Mouse (Mus musculus) embryonic facial prominence, embryonic 10.5 days (tissue): ENCODE measurements around the gene Slc22a8. TPM values are rescaled to one million over a fixed set of nuclear protein-coding genes. Genes with fewer than 3 reads are reported as not detected.

Experiments
- DNase-seq: peaks from one replicate; pipeline ENCODE4 v3.0.0-alpha.2; 2017; ENCODE audit warnings: low spot score
- H3K27ac ChIP-seq: fragments of 300-500 bp; sonication (generic); replicated peaks from 2 replicates; pipeline ENCODE4 v1.5.1; 2016; ENCODE audit warnings: mild to moderate bottlenecking
- H3K27me3 ChIP-seq: fragments of 300-500 bp; sonication (generic); replicated peaks from 2 replicates; pipeline ENCODE4 v1.6.1; 2016; ENCODE audit warnings: low read depth, mild to moderate bottlenecking; ENCODE audit not compliant: poor library complexity, severe bottlenecking
- H3K36me3 ChIP-seq: fragments of 300-500 bp; sonication (generic); replicated peaks from 2 replicates; pipeline ENCODE4 v1.6.1; 2016; ENCODE audit warnings: mild to moderate bottlenecking, moderate library complexity
- H3K4me1 ChIP-seq: fragments of 300-500 bp; sonication (generic); 2 replicates; pipeline ENCODE4 v1.6.1; 2016
- H3K4me3 ChIP-seq: fragments of 300-500 bp; sonication (generic); 2 replicates; pipeline ENCODE4 v1.5.1; 2016; ENCODE audit warnings: mild to moderate bottlenecking, moderate library complexity
- H3K9me3 ChIP-seq: fragments of 300-500 bp; sonication (generic); 2 replicates; pipeline ENCODE4 v1.6.1; 2016; ENCODE audit warnings: mild to moderate bottlenecking
- WGBS: fragments of 180-500 bp; shearing (Covaris S2); methylation state at CpG from one replicate; pipeline ENCODE4 v1.1.7; 2016; 5-methylcytosine and 5-hydroxymethylcytosine counted together
- polyA plus RNA-seq: library from polyadenylated mRNA; unstranded; fragments of >200 nt; fragmentation: Nextera tagmentation; extraction: Ambion mirVana; gene quantifications from 2 replicates; pipeline ENCODE4 v1.2.1, GENCODE M21; 2016

The Slc22a8 gene
- polyA plus RNA-seq, 1 experiment from 2014 or later, result not detected

GRCm38 (mm10) chr19:8646393-8646792, 55.3 kb downstream of the Slc22a8 start:
- Histone ChIP-seq H3K27me3 (no peaks in the 10 kb centered on the region), H3K4me1 (peaks cover 21% of the 10 kb centered on the region), H3K36me3 (no peaks in the 10 kb centered on the region), H3K27ac (no peak overlapping the region), H3K4me3 (no peak overlapping the region), H3K9me3 (no peaks in the 10 kb centered on the region)
- WGBS, result 65% methylated on average over 2 of the region's 2 CpGs
- no peak for DNase-seq

- H3K4me3 ChIP-seq, result no peak overlapping the region
- no peak for DNase-seq
- no peaks in the 10 kb centered on the region for H3K9me3 ChIP-seq
- no peak overlapping the region for H3K27ac ChIP-seq
- H3K36me3 ChIP-seq, result no peaks in the 10 kb centered on the region
- H3K4me1 ChIP-seq, result no peaks in the 10 kb centered on the region
- peaks cover 7% of the 10 kb centered on the region for H3K27me3 ChIP-seq
Observed at GRCm38 (mm10) chr19:8655833-8656232, 64.8 kb downstream of the Slc22a8 start.

- H3K36me3 ChIP-seq, result no peaks in the 10 kb centered on the region
- H3K4me3 ChIP-seq, result no peak overlapping the region
- H3K27me3 ChIP-seq, result peaks cover 12% of the 10 kb centered on the region
- H3K4me1 ChIP-seq, result no peaks in the 10 kb centered on the region
- H3K9me3 ChIP-seq, result no peaks in the 10 kb centered on the region
- no peak for DNase-seq
- WGBS, result 78% methylated on average over 4 of the region's 4 CpGs
- H3K27ac ChIP-seq, result no peak overlapping the region
Observed at GRCm38 (mm10) chr19:8656341-8656740, 65.3 kb downstream of the Slc22a8 start.

Other genes with a start within 250 kb of the Slc22a8 start
- gene Slc22a30, start 186.1 kb upstream of the Slc22a8 start, polyA plus RNA-seq, result not detected in 2 replicates
- 0.10 and 0.24 TPM in 2 replicates for gene Slc22a6, start 26.8 kb downstream of the Slc22a8 start, polyA plus RNA-seq
- gene Chrm1, start 72.5 kb downstream of the Slc22a8 start, polyA plus RNA-seq, result 0.04 and 0.09 TPM in 2 replicates
- 125 and 127 TPM in 2 replicates for gene Slc3a2, start 132.1 kb downstream of the Slc22a8 start, polyA plus RNA-seq
- gene Wdr74, start 144.6 kb downstream of the Slc22a8 start, polyA plus RNA-seq, result 117 and 127 TPM in 2 replicates
- 3.4 and 3.5 TPM in 2 replicates for gene 1700092M07Rik, start 149.5 kb downstream of the Slc22a8 start, polyA plus RNA-seq
- 97.0 and 108 TPM in 2 replicates for gene Stx5a, start 150.2 kb downstream of the Slc22a8 start, polyA plus RNA-seq
- 254 and 269 TPM in 2 replicates for gene Nxf1, start 165.8 kb downstream of the Slc22a8 start, polyA plus RNA-seq
- gene Tmem223, start 179.7 kb downstream of the Slc22a8 start, polyA plus RNA-seq, result 179 and 185 TPM in 2 replicates
- 43.4 and 46.7 TPM in 2 replicates for gene Tmem179b, start 183.2 kb downstream of the Slc22a8 start, polyA plus RNA-seq
- gene Taf6l, start 195.2 kb downstream of the Slc22a8 start, polyA plus RNA-seq, result 44.7 and 46.3 TPM in 2 replicates
- 193 and 205 TPM in 2 replicates for gene Polr2g, start 207.3 kb downstream of the Slc22a8 start, polyA plus RNA-seq
- gene Zbtb3, start 211.3 kb downstream of the Slc22a8 start, polyA plus RNA-seq, result 6.5 and 6.9 TPM in 2 replicates
- gene Ttc9c, start 228.1 kb downstream of the Slc22a8 start, polyA plus RNA-seq, result 83.8 and 85.6 TPM in 2 replicates
- 4.8 and 5.0 TPM in 2 replicates for gene Hnrnpul2, start 228.8 kb downstream of the Slc22a8 start, polyA plus RNA-seq
- not detected in 2 replicates for gene AC129217.1, start 238.5 kb downstream of the Slc22a8 start, polyA plus RNA-seq
- gene Bscl2, start 246.2 kb downstream of the Slc22a8 start, polyA plus RNA-seq, result 41.4 and 44.6 TPM in 2 replicates
- gene Gng3, start 247.9 kb downstream of the Slc22a8 start, polyA plus RNA-seq, result 29.3 and 32.0 TPM in 2 replicates